Comparison of ENCODE assay signal across 8 mouse cellular contexts in genomic region chr8:120668374-120668905, GRCm38 (mm10). TPM values are rescaled to one million over a fixed set of nuclear protein-coding genes. Genes with fewer than 3 reads are reported as not detected.
DNase-seq lines count a peak whose midpoint lies in the region; ATAC-seq and TF ChIP-seq lines count a peak whose summit lies in the region.

Emc8 (minus strand) TSS chr8:120668573.

- in situ Hi-C loops in Patski (cut with MboI; ENCODE audit: low pct_unique_long_range_greater_than_20kb): no loop called here

- 1% methylated on average over 48 of the region's 51 CpGs for WGBS in forebrain, embryonic 11.5 days
- 1% methylated on average over 51 of the region's 51 CpGs for WGBS in limb, embryonic 12.5 days
- WGBS in neural tube, embryonic 12.5 days: 1% methylated on average over 49 of the region's 51 CpGs

- H3K9me3 ChIP-seq in forebrain, embryonic 11.5 days (ENCODE audit: control insufficient read depth, low read length): no peaks in the 10 kb centered on the region
- H3K9me3 ChIP-seq in limb, embryonic 12.5 days: no peaks in the 10 kb centered on the region
- H3K9me3 ChIP-seq in neural tube, embryonic 12.5 days: no peaks in the 10 kb centered on the region

- peak within 1 kb of the TSS; percentile 69 for H3K4me3 ChIP-seq in forebrain, embryonic 11.5 days (ENCODE audit: low read depth, low read length)
- H3K4me3 ChIP-seq in limb, embryonic 12.5 days (replicated peaks): peak within 1 kb of the TSS; percentile 96
- H3K4me3 ChIP-seq in neural tube, embryonic 12.5 days: peak within 1 kb of the TSS; percentile 88

- H3K9ac ChIP-seq in forebrain, embryonic 11.5 days (ENCODE audit: low read length): peak within 1 kb of the TSS; percentile 94
- H3K9ac ChIP-seq in limb, embryonic 12.5 days (replicated peaks): peak within 1 kb of the TSS; percentile 95
- H3K9ac ChIP-seq in neural tube, embryonic 12.5 days: peak within 1 kb of the TSS; percentile 96

- peaks cover 9% of the 10 kb centered on the region for H3K4me1 ChIP-seq in forebrain, embryonic 11.5 days (replicated peaks; ENCODE audit: control insufficient read depth, insufficient read depth, low read length)
- peaks cover 43% of the 10 kb centered on the region for H3K4me1 ChIP-seq in limb, embryonic 12.5 days (replicated peaks)
- peaks cover 42% of the 10 kb centered on the region for H3K4me1 ChIP-seq in neural tube, embryonic 12.5 days

- TF ChIP-seq CTCF in Patski (IDR thresholded peaks at IDR 0.05): no peak

- ATAC-seq in Patski: no peak
- ATAC-seq in forebrain, embryonic 11.5 days (replicated peaks; ENCODE audit: low FRiP score): peak; percentile 0; the same call in 1 of the 2 replicates
- 0 out of 2 replicates have a peak, but pooled peaks have one; percentile 1 for ATAC-seq in limb, embryonic 12.5 days (ENCODE audit: insufficient number of reproducible peaks, insufficient read depth, low FRiP score, low TSS enrichment, low read depth)
- no peak; the same call in 1 of the 2 replicates for ATAC-seq in neural tube, embryonic 12.5 days (ENCODE audit: low FRiP score, low read depth)

- DNase-seq in kidney, adult 9 months: peak; percentile 40
- DNase-seq in kidney, adult 11 months: no peak
- no peak for DNase-seq in Patski (ENCODE audit: low read depth, low spot score)
- no peak for DNase-seq in forebrain, embryonic 11.5 days (ENCODE audit: low spot score)
- peak; percentile 64 for DNase-seq in heart, postnatal 4 days
- no peak for DNase-seq in cerebellum, postnatal 36 days

- POLR2A ChIA-PET in Patski (lab: Charles Lee): interaction anchor here (0.7 kb wide), 1 partner anchor 1540 kb away, joined by 4 read pairs; no protein-coding TSS in a partner anchor

- peak within 1 kb of the TSS; percentile 54 for H3K27ac ChIP-seq in forebrain, embryonic 11.5 days (ENCODE audit: low read depth, low read length)
- H3K27ac ChIP-seq in limb, embryonic 12.5 days: peak within 1 kb of the TSS; percentile 89
- peak within 1 kb of the TSS; percentile 75; the same call in 1 of the 2 replicates for H3K27ac ChIP-seq in neural tube, embryonic 12.5 days

- CTCF ChIA-PET in Patski (lab: Charles Lee): no interaction called here

- H3K27me3 ChIP-seq in Patski: no peaks in the 10 kb centered on the region
- H3K27me3 ChIP-seq in forebrain, embryonic 11.5 days (ENCODE audit: control insufficient read depth, insufficient read depth, low read length): no peaks in the 10 kb centered on the region
- H3K27me3 ChIP-seq in limb, embryonic 12.5 days: no peaks in the 10 kb centered on the region
- no peaks in the 10 kb centered on the region for H3K27me3 ChIP-seq in neural tube, embryonic 12.5 days (replicated peaks)

- peak within 1 kb of the TSS; percentile 62 for H3K4me2 ChIP-seq in forebrain, embryonic 11.5 days (ENCODE audit: low read depth, low read length, severe bottlenecking)
- peak within 1 kb of the TSS; percentile 88 for H3K4me2 ChIP-seq in limb, embryonic 12.5 days
- H3K4me2 ChIP-seq in neural tube, embryonic 12.5 days (replicated peaks): peak within 1 kb of the TSS; percentile 92

- H3K36me3 ChIP-seq in forebrain, embryonic 11.5 days (ENCODE audit: control insufficient read depth, insufficient read depth, low read length): peaks cover 7% of the 10 kb centered on the region
- peaks cover 57% of the 10 kb centered on the region for H3K36me3 ChIP-seq in limb, embryonic 12.5 days
- peaks cover 38% of the 10 kb centered on the region for H3K36me3 ChIP-seq in neural tube, embryonic 12.5 days

RNA-seq across cellular contexts. Expression of gene Emc8, which starts in this region (rescaled TPM):
- polyA plus RNA-seq in Patski (2021): 106 TPM
- 307 and 321 TPM in 2 replicates for polyA plus RNA-seq in forebrain, embryonic 11.5 days (2014; fragmentation: Nextera tagmentation; extraction: Ambion mirVana)
- total RNA-seq in heart, postnatal 4 days (2021): 10 to 100 TPM; 78.7 to 82.4 TPM
- 285 and 294 TPM in 2 replicates for polyA plus RNA-seq in limb, embryonic 12.5 days (2016; fragmentation: Nextera tagmentation; extraction: Ambion mirVana)
- 204 and 214 TPM in 2 replicates for polyA plus RNA-seq in neural tube, embryonic 12.5 days (2016; fragmentation: Nextera tagmentation; extraction: Ambion mirVana)

Comparison
In these comparisons a context has a peak if more than half of its experiments do, and no peak if none do; other contexts are left out.
1. DNase-seq: peak in kidney, adult 9 months (single experiment) and heart, postnatal 4 days (single experiment); none in kidney, adult 11 months (single experiment), Patski (single experiment), forebrain, embryonic 11.5 days (single experiment) and cerebellum, postnatal 36 days (0 of 2).
2. ATAC-seq: peak in forebrain, embryonic 11.5 days (single experiment) and limb, embryonic 12.5 days (single experiment); none in Patski (single experiment) and neural tube, embryonic 12.5 days (single experiment).
3. Peak in every context shown above with its lines, with median percentiles within 50 percentile points of each other: H3K27ac ChIP-seq, H3K4me2 ChIP-seq, H3K4me3 ChIP-seq and H3K9ac ChIP-seq.